Mouse (Mus musculus): ENCODE results near the gene P4hb. TPM values are rescaled to one million over a fixed set of nuclear protein-coding genes. Genes with fewer than 3 reads are reported as not detected.
A peak's percentile ranks its signal among the peaks of the same experiment; 100 is the strongest.

Gene P4hb
- polyA plus RNA-seq, 1 experiment from 2014 or later = 442 TPM

DNA sequence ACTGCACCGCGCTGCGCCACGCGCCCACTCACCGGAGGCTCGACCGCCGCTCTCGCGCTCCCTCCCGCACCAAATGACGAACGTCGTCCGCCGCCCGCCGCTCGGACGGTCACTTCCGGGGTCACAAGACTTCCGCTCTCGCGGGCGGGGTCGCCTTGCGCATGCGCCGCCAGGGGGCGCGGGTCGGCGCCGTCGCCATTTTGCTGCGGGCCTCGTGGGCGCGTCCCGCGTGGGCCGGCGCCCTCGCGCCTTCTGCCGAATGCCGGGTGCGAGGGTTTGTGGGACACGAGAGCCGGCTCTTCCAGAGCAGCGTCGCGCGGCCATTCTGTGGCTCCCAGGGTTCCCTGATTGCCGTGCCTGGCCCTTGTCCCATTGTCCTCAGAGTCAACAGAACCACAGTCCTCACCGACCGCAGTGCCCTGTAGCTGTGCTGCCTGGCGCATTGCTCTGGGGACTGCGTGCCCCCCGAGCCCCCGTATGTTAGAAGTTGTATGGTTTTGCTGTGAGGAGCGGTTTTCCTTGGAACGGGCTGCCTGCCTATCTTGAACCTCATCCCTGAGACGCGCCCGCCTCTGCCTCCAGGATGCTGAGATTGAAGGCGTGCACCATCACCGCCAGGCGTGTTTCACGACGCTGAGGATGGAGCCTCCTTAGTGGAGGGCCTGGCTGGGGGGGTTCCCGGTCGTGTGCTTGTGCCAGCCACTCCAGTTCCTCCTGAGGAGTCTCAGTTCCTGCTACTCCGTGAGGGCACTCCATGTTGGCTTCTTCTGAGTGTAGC, 8.6 kb upstream of the P4hb start, which contains the start of gene Arhgdia:
Gene Arhgdia (minus strand): TSS at position 135 of the 778 bp plus-strand sequence.
- H3K27ac ChIP-seq = peak within 1 kb of the TSS; percentile 91
- peaks cover 25% of the 10 kb centered on the region for H3K36me3 ChIP-seq (ENCODE audit: inconsistent target)
- peak within 1 kb of the TSS; percentile 89 for H3K4me3 ChIP-seq (ENCODE audit: inconsistent target)
- H3K79me2 ChIP-seq (ENCODE audit: inconsistent target) = peaks cover 33% of the 10 kb centered on the region
- WGBS (ENCODE audit: missing documents) = 2% methylated on average over 68 of the region's 75 CpGs

DNA sequence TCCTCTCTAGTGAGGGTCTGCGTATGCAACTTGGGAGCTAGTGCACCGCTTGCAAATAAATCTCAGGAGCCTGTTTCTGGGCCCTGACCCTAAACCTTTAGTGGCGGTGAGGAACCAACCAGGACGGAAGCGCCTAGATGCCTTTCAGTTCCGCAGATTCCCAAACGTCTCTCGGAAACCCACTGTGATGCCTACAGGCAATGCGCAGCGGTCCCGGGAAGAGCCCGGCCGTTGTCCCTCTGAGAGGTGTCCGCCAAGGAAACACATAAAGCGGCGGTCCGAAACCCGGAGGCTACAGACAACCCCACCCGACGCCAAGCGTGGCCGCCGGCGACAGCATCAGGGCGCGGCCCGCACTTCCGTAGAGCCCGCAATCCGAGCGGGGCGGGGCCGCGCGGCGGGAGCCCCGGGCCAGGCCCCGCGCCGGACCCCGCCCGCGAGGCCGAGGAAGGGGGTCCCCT, 7.8 kb upstream of the P4hb start:
- under 1% methylated on average over 40 of the region's 44 CpGs for WGBS (ENCODE audit: missing documents)
- H3K36me3 ChIP-seq (ENCODE audit: inconsistent target) = peaks cover 19% of the 10 kb centered on the region
- peaks cover 33% of the 10 kb centered on the region for H3K79me2 ChIP-seq (ENCODE audit: inconsistent target)
- H3K4me3 ChIP-seq (ENCODE audit: inconsistent target) = peak overlapping the region; percentile 89
- peak overlapping the region; percentile 91 for H3K27ac ChIP-seq

DNA sequence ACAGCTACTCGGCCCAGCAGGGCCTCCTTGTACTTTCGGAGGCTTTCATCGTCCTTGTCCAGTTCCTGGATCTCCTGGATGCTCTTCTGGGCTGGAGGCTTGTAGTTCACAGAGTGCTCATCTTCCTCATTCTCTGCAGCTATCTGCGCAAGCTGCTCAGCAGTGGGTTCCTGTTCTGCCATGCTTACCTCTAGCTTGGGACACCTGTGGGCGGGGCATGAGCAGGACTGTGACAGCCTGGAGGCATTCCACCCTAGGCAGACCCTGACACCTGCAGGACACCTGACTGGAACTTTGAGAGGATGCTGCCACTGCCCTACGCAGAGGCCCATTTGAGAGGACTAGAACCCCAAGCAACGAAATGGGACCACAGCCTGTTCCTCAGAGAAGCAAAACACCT, 7.1 kb upstream of the P4hb start:
- WGBS (ENCODE audit: missing documents) = 41% methylated on average over 7 of the region's 7 CpGs
- Histone ChIP-seq H3K79me2 (ENCODE audit: inconsistent target) (peaks cover 38% of the 10 kb centered on the region), H3K4me3 (ENCODE audit: inconsistent target) (peak overlapping the region; percentile 89), H3K36me3 (ENCODE audit: inconsistent target) (peaks cover 19% of the 10 kb centered on the region), H3K27ac (peak overlapping the region; percentile 91)

DNA sequence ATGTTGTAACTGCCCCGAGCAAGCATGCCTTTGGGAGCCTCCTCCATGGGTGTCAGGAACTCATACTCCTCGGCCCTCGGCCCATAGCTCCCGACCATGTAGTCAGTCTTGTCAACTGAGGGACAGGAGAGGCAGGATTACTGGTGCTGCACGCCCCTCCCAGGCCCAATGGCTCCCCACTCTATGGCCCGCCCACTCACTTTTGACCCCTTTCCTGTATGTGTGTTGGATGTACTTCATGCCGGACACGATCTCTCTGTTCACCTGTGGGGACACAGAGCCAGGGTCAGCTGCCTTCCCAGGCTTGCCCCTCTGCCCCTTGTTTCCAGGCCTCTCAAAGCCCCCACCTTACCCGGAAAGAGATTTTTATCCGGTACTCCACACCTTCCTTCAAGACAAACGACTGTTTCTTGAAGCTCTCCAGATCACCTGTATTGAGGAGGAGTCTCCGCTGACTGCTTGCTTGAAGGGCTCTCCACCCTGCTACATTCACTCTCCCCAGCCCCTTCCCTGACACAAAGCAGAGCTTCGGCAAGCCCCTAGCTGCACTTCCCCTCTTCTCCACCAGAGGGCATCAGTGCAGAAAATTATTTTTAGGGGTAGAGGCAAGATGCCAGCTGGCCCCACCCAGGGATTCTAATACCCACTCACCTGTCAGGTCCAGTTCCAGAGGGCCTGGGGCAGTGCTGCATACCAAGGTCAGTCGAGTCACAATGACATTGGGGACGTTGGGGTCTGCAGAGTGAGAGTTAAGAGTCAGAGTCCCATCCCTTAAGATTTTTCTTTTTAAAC, 6.5 kb upstream of the P4hb start:
- H3K4me3 ChIP-seq (ENCODE audit: inconsistent target) = peak overlapping the region; percentile 89
- WGBS (ENCODE audit: missing documents) = 66% methylated on average over 8 of the region's 15 CpGs
- H3K27ac ChIP-seq = peak overlapping the region; percentile 91
- H3K79me2 ChIP-seq (ENCODE audit: inconsistent target) = peaks cover 45% of the 10 kb centered on the region
- H3K36me3 ChIP-seq (ENCODE audit: inconsistent target) = peaks cover 19% of the 10 kb centered on the region

DNA sequence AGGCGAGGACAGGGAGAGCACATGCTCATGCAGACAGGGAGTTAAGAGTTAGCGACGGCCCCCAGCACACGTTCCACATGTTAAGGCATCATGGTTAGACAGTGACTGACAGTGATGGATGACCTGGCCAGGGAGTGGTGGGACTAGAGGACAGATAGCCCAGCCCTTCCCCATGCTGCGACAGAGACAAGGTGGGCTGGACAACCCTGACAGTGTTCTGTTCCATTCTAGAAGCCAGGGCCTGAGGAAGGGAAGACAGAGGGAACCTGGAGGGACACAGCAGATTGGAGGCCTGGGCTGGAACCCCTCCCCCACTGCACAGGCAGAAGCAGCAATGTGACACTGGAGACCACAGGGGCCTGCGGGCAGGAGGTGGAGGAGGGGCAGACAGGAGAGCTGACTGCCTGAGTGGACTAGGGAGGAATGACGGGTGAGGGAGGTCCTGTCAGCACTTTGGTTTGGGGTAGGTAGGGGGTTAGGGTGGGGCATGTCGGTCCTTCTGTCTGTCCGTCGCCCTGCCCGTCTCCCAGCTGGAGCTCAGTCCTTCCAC, 5.7 kb upstream of the P4hb start:
- no peak overlapping the region for H3K4me3 ChIP-seq (ENCODE audit: inconsistent target)
- no peak overlapping the region for H3K27ac ChIP-seq
- H3K79me2 ChIP-seq (ENCODE audit: inconsistent target) = peaks cover 52% of the 10 kb centered on the region
- 92% methylated on average over 7 of the region's 11 CpGs for WGBS (ENCODE audit: missing documents)
- peaks cover 19% of the 10 kb centered on the region for H3K36me3 ChIP-seq (ENCODE audit: inconsistent target)

DNA sequence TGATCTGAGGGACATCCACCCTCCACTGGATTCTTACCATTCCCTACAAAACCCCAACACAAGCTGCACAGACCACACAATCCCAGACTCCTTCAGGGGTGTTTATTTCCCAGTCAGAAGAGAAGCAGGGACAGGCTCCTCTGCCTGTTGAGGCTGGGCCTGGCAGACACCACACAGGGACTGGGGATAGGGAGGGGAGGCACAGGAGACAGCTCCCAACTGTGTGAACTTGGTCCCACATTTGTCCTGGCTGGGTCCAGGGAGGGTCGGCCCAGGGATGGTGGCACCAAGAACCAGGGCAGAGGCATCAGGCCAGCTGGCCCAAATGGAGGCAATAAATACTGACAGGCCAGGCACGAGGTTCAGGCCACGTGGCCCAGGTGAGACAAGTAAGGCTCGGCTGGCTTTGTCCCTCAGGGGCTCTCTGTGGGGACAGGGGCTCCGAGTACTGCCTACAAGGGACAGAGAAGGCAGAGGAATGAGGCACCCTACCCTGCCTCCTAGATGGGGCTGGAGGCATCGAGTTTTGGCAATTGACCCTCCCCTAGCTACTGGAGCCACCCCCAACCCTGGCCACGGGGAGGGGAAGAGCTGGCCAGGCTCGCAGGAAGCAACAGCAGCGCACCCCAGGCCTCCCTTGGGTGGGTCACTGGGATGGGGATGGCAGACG, 5.1 kb upstream of the P4hb start:
- H3K4me3 ChIP-seq (ENCODE audit: inconsistent target) = no peak overlapping the region
- H3K36me3 ChIP-seq (ENCODE audit: inconsistent target) = peaks cover 19% of the 10 kb centered on the region
- 81% methylated on average over 9 of the region's 10 CpGs for WGBS (ENCODE audit: missing documents)
- peaks cover 52% of the 10 kb centered on the region for H3K79me2 ChIP-seq (ENCODE audit: inconsistent target)
- H3K27ac ChIP-seq = no peak overlapping the region

DNA sequence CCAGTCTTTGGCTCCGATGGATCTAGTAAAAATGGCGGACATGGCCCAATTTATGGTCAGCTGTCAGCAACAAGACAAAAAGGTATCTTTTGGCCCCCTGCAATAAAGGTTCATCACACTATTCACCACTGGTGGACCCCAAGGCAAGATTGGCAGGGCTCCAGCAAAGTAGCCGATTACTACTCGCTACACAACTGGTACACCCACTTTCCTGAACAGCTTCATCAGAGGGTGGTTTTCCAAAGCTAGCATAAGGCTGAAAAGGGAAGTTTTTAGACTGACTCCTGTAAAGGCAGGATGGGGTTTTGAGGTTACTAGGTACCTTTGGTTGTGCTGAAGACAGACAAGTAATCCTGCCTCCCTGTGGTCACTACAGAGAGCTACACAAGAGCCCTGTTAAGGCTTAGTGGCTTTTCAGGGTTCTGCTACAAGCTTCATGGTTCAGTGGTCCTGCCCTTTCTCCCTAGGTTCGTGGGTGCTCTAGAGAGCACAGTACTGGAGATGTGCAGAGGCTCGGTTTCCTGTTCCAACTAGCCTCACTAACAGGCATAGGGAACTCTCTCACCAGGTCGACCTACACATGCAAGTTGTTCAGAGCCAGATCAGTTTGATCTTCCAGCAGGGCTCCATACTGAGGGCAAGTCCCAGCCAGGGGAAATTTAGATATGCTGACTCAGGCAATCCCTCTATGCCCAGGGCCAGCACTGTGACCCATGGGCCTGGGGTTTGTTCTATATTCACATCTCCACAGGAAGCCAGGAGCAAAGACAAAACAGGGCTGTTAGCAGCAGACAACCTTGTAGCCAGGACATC, 4.4 kb upstream of the P4hb start:
- Histone ChIP-seq H3K79me2 (ENCODE audit: inconsistent target) (peaks cover 52% of the 10 kb centered on the region), H3K27ac (no peak overlapping the region), H3K4me3 (ENCODE audit: inconsistent target) (no peak overlapping the region), H3K36me3 (ENCODE audit: inconsistent target) (peaks cover 19% of the 10 kb centered on the region)
- WGBS (ENCODE audit: missing documents) = 83% methylated on average over 7 of the region's 7 CpGs

DNA sequence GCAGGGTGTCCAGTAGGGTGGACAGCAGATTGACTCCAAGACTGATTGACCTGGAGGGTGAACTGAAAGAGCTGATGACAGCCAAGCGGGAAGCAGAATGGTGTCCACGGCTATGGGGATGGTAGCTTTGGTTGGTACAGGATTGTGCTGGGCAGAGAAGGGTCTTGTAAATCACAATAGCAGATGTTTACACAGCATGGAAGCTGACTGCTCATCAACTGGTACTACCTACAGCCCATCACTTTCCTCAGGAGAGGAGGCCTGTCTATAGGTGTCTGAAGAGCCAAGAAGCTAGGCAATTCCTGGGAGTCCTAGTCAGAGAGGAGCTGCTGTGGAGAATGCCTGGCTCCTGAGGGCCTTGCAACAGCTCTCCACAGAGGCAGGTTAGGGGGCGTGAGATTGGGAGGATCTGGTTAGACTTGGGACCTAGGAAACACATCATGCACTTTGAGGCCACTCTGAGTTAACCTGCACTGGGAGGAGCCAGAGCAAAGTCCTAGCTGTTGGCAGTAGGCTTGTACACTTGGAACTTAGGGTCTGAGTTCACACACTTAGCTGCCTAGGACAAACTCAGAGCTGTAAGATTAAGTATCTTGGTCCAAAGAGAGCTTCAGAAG, 3.4 kb upstream of the P4hb start:
- peaks cover 19% of the 10 kb centered on the region for H3K36me3 ChIP-seq (ENCODE audit: inconsistent target)
- H3K27ac ChIP-seq = no peak overlapping the region
- WGBS (ENCODE audit: missing documents) = 93% methylated on average over 3 of the region's 3 CpGs
- no peak overlapping the region for H3K4me3 ChIP-seq (ENCODE audit: inconsistent target)
- peaks cover 62% of the 10 kb centered on the region for H3K79me2 ChIP-seq (ENCODE audit: inconsistent target)

DNA sequence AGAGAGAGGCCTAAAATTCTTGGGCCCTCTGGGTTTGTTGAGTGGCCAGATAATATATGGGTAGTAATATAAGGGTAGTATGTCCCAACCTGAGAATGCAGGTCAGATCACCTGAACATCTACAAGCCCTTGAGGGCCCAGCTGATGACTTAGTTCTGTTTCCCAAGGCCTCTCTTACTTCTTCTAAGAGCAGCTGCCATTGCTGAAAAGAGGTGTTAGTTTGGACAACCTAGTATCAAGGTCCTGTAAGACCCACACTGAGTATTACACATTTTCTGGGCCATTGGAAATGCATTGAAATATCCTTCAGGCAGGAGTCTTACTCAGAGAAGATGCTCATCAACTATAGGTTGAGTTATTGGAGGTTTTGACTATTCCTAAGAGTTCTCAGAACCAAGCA, 2.9 kb upstream of the P4hb start:
- Histone ChIP-seq H3K4me3 (ENCODE audit: inconsistent target) (no peak overlapping the region), H3K36me3 (ENCODE audit: inconsistent target) (peaks cover 19% of the 10 kb centered on the region), H3K79me2 (ENCODE audit: inconsistent target) (peaks cover 66% of the 10 kb centered on the region), H3K27ac (no peak overlapping the region)

DNA sequence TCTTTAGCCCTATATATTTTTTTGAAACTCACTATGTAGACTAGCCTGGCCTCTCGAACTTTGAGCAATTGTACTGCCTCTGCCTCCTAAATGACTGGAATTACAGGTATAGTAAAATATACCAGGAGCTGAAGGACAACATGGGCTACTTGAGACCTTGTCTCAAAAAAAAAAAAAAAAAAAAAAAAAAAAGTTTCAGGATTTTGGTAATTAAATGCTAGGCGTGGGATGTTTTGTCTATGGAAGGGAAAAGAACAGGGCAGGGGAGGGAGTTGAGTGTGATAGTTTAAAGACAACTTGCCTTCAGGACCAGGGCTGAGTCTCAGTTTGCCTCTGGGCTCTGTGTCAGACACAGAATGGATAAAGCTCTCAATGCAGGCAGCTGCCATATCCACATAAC, 2.0 kb upstream of the P4hb start:
- no peak overlapping the region for H3K4me3 ChIP-seq (ENCODE audit: inconsistent target)
- H3K27ac ChIP-seq = 0 out of 2 replicates have a peak overlapping the region, but pooled peaks have one; percentile 91
- peaks cover 66% of the 10 kb centered on the region for H3K79me2 ChIP-seq (ENCODE audit: inconsistent target)
- no CpG with 5 or more reads among the region's 2 CpGs for WGBS (ENCODE audit: missing documents)
- H3K36me3 ChIP-seq (ENCODE audit: inconsistent target) = peaks cover 27% of the 10 kb centered on the region

DNA sequence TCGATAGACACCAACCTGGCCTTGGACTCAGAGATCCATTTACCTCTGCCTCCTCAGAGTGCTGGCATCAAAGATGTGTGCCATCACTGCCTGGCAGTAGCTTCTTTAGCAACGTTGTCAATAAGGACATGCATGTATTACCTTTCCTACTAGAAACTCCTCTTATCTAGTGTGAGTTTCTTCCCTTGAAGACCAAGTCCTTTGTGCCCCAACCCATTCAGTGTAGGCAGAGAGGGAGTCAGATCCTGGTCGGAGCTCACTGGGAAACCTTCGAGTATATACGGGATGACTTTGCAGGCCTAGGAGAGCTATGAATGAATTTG, 1.2 kb upstream of the P4hb start:
- Histone ChIP-seq H3K36me3 (ENCODE audit: inconsistent target) (peaks cover 28% of the 10 kb centered on the region), H3K27ac (peak overlapping the region; percentile 91), H3K4me3 (ENCODE audit: inconsistent target) (peak overlapping the region; percentile 85), H3K79me2 (ENCODE audit: inconsistent target) (peaks cover 65% of the 10 kb centered on the region)
- 42% methylated on average over 4 of the region's 5 CpGs for WGBS (ENCODE audit: missing documents)

DNA sequence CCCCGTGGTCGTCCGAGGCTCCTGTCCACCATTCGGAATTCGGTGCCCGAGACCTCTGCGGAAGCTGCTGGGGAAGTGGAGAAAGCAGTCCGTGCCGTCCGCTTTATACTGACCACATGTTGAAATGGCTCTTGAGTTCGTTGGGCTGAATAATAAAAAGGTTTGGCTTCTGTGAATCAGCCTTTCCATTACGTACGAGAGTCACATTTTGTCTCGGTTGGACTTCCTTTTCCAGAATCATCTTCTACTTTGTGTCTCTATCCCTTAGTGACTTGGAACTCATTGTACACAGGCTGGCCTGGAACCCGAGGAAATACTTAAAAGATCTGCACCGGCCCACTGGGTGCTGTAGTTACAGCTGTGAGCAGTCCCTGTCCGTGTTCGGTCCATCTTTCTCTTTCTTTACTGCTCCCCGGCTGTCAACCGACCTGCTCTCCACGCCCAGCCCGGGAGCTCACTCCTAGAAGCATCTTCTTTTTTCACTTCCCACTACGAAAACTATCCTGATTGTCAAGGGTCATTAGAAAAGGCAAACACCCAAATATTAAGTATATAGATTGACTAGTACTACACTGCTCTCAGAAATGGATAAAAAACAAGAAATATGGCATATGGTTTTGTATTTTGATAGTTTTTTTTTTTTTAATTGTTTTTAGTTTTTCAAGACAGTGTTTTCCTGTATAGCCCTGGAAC, 678 bp upstream of the P4hb start:
- peaks cover 65% of the 10 kb centered on the region for H3K79me2 ChIP-seq (ENCODE audit: inconsistent target)
- H3K27ac ChIP-seq = peak overlapping the region; percentile 91
- WGBS (ENCODE audit: missing documents) = under 1% methylated on average over 23 of the region's 23 CpGs
- peaks cover 25% of the 10 kb centered on the region for H3K36me3 ChIP-seq (ENCODE audit: inconsistent target)
- peak overlapping the region; percentile 85 for H3K4me3 ChIP-seq (ENCODE audit: inconsistent target)

DNA sequence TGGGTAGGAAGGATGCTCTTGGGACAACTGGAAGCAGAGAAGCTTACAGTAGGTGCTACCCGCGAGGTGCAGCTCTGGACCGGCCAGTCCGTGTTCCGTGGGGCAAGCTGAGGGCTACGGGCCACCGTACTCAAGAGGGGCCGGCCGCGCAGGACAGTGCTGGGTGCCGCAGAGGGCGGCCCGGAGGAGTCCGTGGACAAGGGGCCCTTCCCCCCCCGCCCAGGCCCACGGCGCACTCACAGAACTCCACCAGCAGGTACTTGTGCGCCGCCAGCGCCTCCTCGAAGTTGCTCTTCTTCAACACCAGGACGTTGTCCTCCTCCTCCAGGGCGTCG, 669 bp downstream of the P4hb start:
- Histone ChIP-seq H3K79me2 (ENCODE audit: inconsistent target) (peaks cover 69% of the 10 kb centered on the region), H3K27ac (peak overlapping the region; percentile 43), H3K4me3 (ENCODE audit: inconsistent target) (peak overlapping the region; percentile 77), H3K36me3 (ENCODE audit: inconsistent target) (peaks cover 25% of the 10 kb centered on the region; the same call in 1 of the 2 replicates)
- 1% methylated on average over 23 of the region's 24 CpGs for WGBS (ENCODE audit: missing documents)

All from macrophage (primary cell).